Mouse (Mus musculus) liver, embryonic 13.5 days (tissue): ENCODE measurements around the gene Epas1. TPM values are rescaled to one million over a fixed set of nuclear protein-coding genes. Genes with fewer than 3 reads are reported as not detected.
A peak's percentile ranks its signal among the peaks of the same experiment; 100 is the strongest.

Experiments
- ATAC-seq: fragments of 200-750 bp; cut with Nextera tagmentation; 2 replicates; pipeline ENCODE4 v1.8.0; 2017; ENCODE audit warnings: low read depth, mild to moderate bottlenecking, moderate number of reproducible peaks, moderate library complexity
- DNase-seq: peaks from one replicate; pipeline ENCODE4 v3.0.0; 2022
- H3K27ac ChIP-seq: fragments of 300-500 bp; sonication (generic); 2 replicates; pipeline ENCODE4 v1.5.1; 2015; ENCODE audit warnings: moderate library complexity, mild to moderate bottlenecking, inconsistent platforms
- H3K27me3 ChIP-seq: fragments of 300-500 bp; sonication (generic); 2 replicates; pipeline ENCODE4 v1.6.1; 2015; ENCODE audit warnings: mild to moderate bottlenecking, inconsistent platforms
- H3K36me3 ChIP-seq: fragments of 300-500 bp; sonication (generic); 2 replicates; pipeline ENCODE4 v1.6.1; 2015; ENCODE audit warnings: mild to moderate bottlenecking, inconsistent platforms
- H3K4me1 ChIP-seq: fragments of 300-500 bp; sonication (generic); replicated peaks from 2 replicates; pipeline ENCODE4 v1.6.1; 2015; ENCODE audit warnings: inconsistent platforms
- H3K4me2 ChIP-seq: fragments of 300-500 bp; sonication (generic); 2 replicates; pipeline ENCODE4 v1.6.1; 2015; ENCODE audit warnings: inconsistent platforms, mild to moderate bottlenecking, moderate library complexity
- H3K4me3 ChIP-seq: fragments of 300-500 bp; sonication (generic); replicated peaks from 2 replicates; pipeline ENCODE4 v1.5.1; 2015; ENCODE audit warnings: mild to moderate bottlenecking, inconsistent platforms
- H3K9ac ChIP-seq: fragments of 300-500 bp; sonication (generic); 2 replicates; pipeline ENCODE4 v1.6.1; 2015; ENCODE audit warnings: mild to moderate bottlenecking, inconsistent platforms
- H3K9me3 ChIP-seq: fragments of 300-500 bp; sonication (generic); replicated peaks from 2 replicates; pipeline ENCODE4 v1.6.1; 2016; ENCODE audit warnings: inconsistent platforms
- WGBS: fragments of 180-500 bp; shearing (Covaris S2); methylation state at CpG from one replicate; pipeline ENCODE4 v1.1.7; 2015; ENCODE audit not compliant: insufficient replicate concordance; 5-methylcytosine and 5-hydroxymethylcytosine counted together
- polyA plus RNA-seq: library from polyadenylated mRNA; unstranded; fragments of >200 nt; fragmentation: Nextera tagmentation; extraction: Ambion mirVana; gene quantifications from 2 replicates; pipeline ENCODE4 v1.2.1, GENCODE M21; 2015

The Epas1 gene
- polyA plus RNA-seq, 1 experiment from 2014 or later, result 1.3 TPM

DNA sequence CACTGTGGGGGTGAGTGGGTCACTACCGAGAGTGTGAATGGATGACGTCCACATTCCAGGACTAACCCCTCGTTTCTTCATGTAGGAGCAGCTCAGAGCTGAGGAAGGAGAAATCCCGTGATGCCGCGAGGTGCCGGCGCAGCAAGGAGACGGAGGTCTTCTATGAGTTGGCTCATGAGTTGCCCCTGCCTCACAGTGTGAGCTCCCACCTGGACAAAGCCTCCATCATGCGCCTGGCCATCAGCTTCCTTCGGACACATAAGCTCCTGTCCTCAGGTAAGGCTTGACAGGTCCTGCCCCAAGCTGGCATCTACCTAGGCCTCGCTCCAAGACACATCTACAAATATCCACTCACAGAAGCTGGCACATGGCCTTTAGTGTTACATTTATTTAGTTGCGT lies 43.5 kb downstream of the Epas1 start:
- no peak overlapping the region for H3K9ac ChIP-seq
- H3K4me2 ChIP-seq, result no peak overlapping the region
- H3K9me3 ChIP-seq, result no peaks in the 10 kb centered on the region
- H3K4me3 ChIP-seq, result no peak overlapping the region
- ATAC-seq, result no peak
- H3K27ac ChIP-seq, result no peak overlapping the region
- H3K4me1 ChIP-seq, result peaks cover 7% of the 10 kb centered on the region
- no peaks in the 10 kb centered on the region for H3K27me3 ChIP-seq
- no peaks in the 10 kb centered on the region for H3K36me3 ChIP-seq
- 78% methylated on average over 13 of the region's 13 CpGs for WGBS
- no peak for DNase-seq

GRCm38 (mm10) chr17:86798460-86798859 lies 45.0 kb downstream of the Epas1 start:
- Histone ChIP-seq H3K9me3 (no peaks in the 10 kb centered on the region), H3K27me3 (no peaks in the 10 kb centered on the region), H3K36me3 (no peaks in the 10 kb centered on the region), H3K4me1 (peaks cover 7% of the 10 kb centered on the region), H3K4me3 (no peak overlapping the region), H3K27ac (no peak overlapping the region), H3K4me2 (no peak overlapping the region), H3K9ac (no peak overlapping the region)
- WGBS, result 43% methylated on average over 8 of the region's 8 CpGs
- no peak for DNase-seq
- ATAC-seq, result no peak

GRCm38 (mm10) chr17:86798951-86799350 lies 45.5 kb downstream of the Epas1 start:
- Histone ChIP-seq H3K4me2 (no peak overlapping the region), H3K27me3 (no peaks in the 10 kb centered on the region), H3K27ac (no peak overlapping the region), H3K36me3 (no peaks in the 10 kb centered on the region), H3K9me3 (no peaks in the 10 kb centered on the region), H3K4me1 (peaks cover 7% of the 10 kb centered on the region), H3K9ac (no peak overlapping the region), H3K4me3 (no peak overlapping the region)
- WGBS, result 34% methylated on average over 11 of the region's 11 CpGs
- DNase-seq (no peak), ATAC-seq (0 out of 2 replicates have a peak, but pooled peaks have one; percentile 29)

DNA sequence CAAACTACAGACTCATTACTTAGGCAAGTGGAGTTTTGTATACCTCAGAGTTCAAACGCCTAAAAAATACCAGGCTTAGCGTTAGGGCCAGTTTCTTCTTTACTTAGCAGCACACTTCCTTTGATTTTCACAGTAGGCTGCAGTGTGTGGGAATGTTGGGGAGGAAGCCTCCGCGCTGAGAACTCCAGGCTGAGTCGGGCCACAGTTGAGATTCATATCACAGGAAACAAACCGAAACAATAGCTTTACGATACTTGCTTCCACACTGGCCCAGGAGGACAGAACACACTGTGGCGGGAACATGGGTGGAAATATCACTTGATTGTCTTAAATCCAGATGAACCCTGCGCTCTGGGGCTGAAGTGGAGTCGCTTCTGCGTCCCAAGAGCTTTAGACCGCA lies 47.0 kb downstream of the Epas1 start:
- 38% methylated on average over 12 of the region's 12 CpGs for WGBS

GRCm38 (mm10) chr17:86801213-86801815 lies 47.8 kb downstream of the Epas1 start:
- 54% methylated on average over 11 of the region's 11 CpGs for WGBS
- H3K36me3 ChIP-seq, result no peaks in the 10 kb centered on the region
- DNase-seq, result no peak
- H3K9ac ChIP-seq, result no peak overlapping the region
- H3K27me3 ChIP-seq, result no peaks in the 10 kb centered on the region
- no peak overlapping the region for H3K4me3 ChIP-seq
- peaks cover 7% of the 10 kb centered on the region for H3K4me1 ChIP-seq
- no peaks in the 10 kb centered on the region for H3K9me3 ChIP-seq
- no peak overlapping the region; the same call in 1 of the 2 replicates for H3K27ac ChIP-seq
- H3K4me2 ChIP-seq, result no peak overlapping the region
- ATAC-seq, result no peak

More for the DNA sequence above, 47.0 kb downstream of the Epas1 start:
- Histone ChIP-seq H3K4me3 (no peak overlapping the region), H3K4me2 (no peak overlapping the region), H3K27ac (no peak overlapping the region), H3K27me3 (no peaks in the 10 kb centered on the region), H3K9ac (no peak overlapping the region), H3K4me1 (peaks cover 7% of the 10 kb centered on the region), H3K9me3 (no peaks in the 10 kb centered on the region), H3K36me3 (no peaks in the 10 kb centered on the region)
- ATAC-seq (no peak), DNase-seq (no peak)

- peaks cover 7% of the 10 kb centered on the region for H3K4me1 ChIP-seq
- no peak for ATAC-seq
- H3K27ac ChIP-seq, result no peak overlapping the region; the same call in 1 of the 2 replicates
- no peak overlapping the region for H3K9ac ChIP-seq
- no peak for DNase-seq
- no peak overlapping the region for H3K4me3 ChIP-seq
- no peaks in the 10 kb centered on the region for H3K27me3 ChIP-seq
- WGBS, result 23% methylated on average over 9 of the region's 9 CpGs
- H3K4me2 ChIP-seq, result no peak overlapping the region
- H3K36me3 ChIP-seq, result no peaks in the 10 kb centered on the region
- no peaks in the 10 kb centered on the region for H3K9me3 ChIP-seq
These were observed 48.4 kb downstream of the Epas1 start for GRCm38 (mm10) chr17:86801876-86802275.

DNA sequence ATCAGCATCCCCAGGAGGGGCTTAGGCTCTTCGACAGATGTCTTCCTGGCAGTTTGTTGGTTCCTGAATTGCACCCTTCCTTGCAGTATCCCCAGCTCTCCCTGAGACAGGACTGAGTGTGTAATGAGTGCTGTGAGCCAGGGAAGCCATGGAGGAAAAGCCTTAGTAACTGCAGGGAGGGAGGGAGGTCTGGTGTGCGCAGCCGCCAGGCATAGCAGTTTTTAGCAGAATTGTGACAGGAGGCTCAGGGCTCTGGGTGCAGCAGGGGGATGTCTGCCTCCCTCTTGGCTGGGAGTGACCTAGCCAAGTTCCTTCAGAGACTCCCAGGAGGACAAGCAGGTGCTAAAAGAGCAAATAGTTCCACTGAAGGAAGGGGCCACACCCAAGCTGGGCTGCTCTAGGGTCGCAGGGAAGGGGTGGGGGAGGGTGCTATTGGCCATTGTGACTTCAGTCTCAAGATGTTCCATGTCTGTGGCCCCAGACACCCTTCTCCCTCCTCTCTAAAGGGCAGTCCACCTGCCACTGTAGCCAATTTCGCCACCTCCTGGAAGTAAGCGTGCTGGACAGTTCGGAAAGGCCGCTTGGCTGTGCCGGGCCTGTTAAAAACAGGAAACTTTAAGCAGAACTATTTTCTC lies 49.0 kb downstream of the Epas1 start:
- H3K9ac ChIP-seq, result no peak overlapping the region
- H3K27me3 ChIP-seq, result no peaks in the 10 kb centered on the region
- no peaks in the 10 kb centered on the region for H3K9me3 ChIP-seq
- no peaks in the 10 kb centered on the region for H3K36me3 ChIP-seq
- no peak overlapping the region for H3K27ac ChIP-seq
- ATAC-seq (no peak), DNase-seq (no peak)
- H3K4me1 ChIP-seq, result peaks cover 7% of the 10 kb centered on the region
- 40% methylated on average over 9 of the region's 9 CpGs for WGBS
- no peak overlapping the region for H3K4me2 ChIP-seq
- H3K4me3 ChIP-seq, result no peak overlapping the region

DNA sequence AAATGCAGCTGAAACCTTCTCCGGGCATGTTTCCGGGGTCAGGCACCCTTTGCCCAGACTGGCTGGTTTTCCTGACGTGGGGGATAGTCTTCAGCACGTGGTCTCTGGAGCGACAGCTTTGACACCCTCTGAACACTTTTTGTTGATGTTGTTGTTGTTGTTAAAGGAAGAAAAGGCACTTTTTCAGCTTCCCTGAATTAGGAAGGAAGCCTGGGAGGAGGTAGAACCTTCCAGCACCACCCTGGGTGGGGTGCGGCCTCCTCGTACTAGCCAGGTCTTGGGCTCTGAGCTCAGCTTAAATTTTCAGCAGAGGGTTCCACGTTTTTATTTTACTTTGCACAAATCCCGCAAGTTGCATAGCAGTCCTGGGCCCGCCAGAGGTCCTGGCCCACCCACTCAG lies 49.6 kb downstream of the Epas1 start:
- WGBS, result 66% methylated on average over 10 of the region's 10 CpGs
- Histone ChIP-seq H3K36me3 (no peaks in the 10 kb centered on the region), H3K4me2 (no peak overlapping the region), H3K4me1 (peaks cover 5% of the 10 kb centered on the region), H3K9me3 (no peaks in the 10 kb centered on the region), H3K27me3 (no peaks in the 10 kb centered on the region), H3K9ac (no peak overlapping the region), H3K4me3 (no peak overlapping the region), H3K27ac (no peak overlapping the region)
- DNase-seq (no peak), ATAC-seq (no peak)

GRCm38 (mm10) chr17:86803653-86804052 lies 50.2 kb downstream of the Epas1 start:
- Histone ChIP-seq H3K36me3 (no peaks in the 10 kb centered on the region), H3K9me3 (no peaks in the 10 kb centered on the region), H3K27me3 (no peaks in the 10 kb centered on the region), H3K4me2 (no peak overlapping the region), H3K4me1 (no peaks in the 10 kb centered on the region; the same call in none of the 2 replicates), H3K9ac (no peak overlapping the region), H3K27ac (no peak overlapping the region), H3K4me3 (no peak overlapping the region)
- DNase-seq, result no peak
- WGBS, result 51% methylated on average over 5 of the region's 5 CpGs
- ATAC-seq, result no peak

- peaks cover 9% of the 10 kb centered on the region for H3K4me1 ChIP-seq
- H3K4me2 ChIP-seq, result no peak overlapping the region
- ATAC-seq (no peak), DNase-seq (no peak)
- no peak overlapping the region for H3K27ac ChIP-seq
- H3K9ac ChIP-seq, result no peak overlapping the region
- no peaks in the 10 kb centered on the region for H3K36me3 ChIP-seq
- no peaks in the 10 kb centered on the region for H3K9me3 ChIP-seq
- H3K4me3 ChIP-seq, result no peak overlapping the region
- H3K27me3 ChIP-seq, result peaks cover 3% of the 10 kb centered on the region; the same call in 1 of the 2 replicates
- WGBS, result 4% methylated on average over 4 of the region's 4 CpGs
These were observed 58.5 kb downstream of the Epas1 start for GRCm38 (mm10) chr17:86812029-86812428.

DNA sequence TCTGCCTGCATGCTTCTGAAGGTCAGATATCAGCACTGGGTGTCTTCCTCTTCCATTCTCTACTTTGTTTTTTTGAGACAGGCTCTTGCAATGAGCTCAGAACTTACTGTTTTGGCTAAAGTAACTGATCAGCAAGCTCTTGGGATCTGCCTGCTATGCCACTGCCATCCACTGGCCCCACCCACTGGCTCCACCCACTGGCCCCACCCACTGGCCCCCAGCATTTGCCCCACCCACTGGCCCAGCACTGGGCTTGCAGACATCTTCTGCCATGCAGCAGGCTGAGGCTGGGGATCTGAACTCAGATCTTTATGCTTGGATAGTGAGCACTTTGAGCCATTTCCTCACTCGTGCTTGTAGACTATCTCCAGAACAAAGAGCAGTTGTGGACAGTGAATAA lies 60.8 kb downstream of the Epas1 start:
- H3K27me3 ChIP-seq, result peaks cover 3% of the 10 kb centered on the region; the same call in 1 of the 2 replicates
- no peak overlapping the region for H3K4me3 ChIP-seq
- H3K36me3 ChIP-seq, result no peaks in the 10 kb centered on the region
- no peaks in the 10 kb centered on the region for H3K9me3 ChIP-seq
- ATAC-seq, result peak; percentile 60
- WGBS, result 12% methylated on average over 1 of the region's 1 CpGs
- H3K9ac ChIP-seq, result no peak overlapping the region
- peaks cover 9% of the 10 kb centered on the region for H3K4me1 ChIP-seq
- H3K27ac ChIP-seq, result no peak overlapping the region; the same call in 1 of the 2 replicates
- DNase-seq, result peak; percentile 42
- H3K4me2 ChIP-seq, result no peak overlapping the region
